Mouse (Mus musculus) layer of hippocampus, adult 2 months (tissue): Measurements from ENCODE around the gene Ccdc120. TPM values are rescaled to one million over a fixed set of nuclear protein-coding genes. Genes with fewer than 3 reads are reported as not detected.

ENCODE experiments used
- DNase-seq, 2 experiments: peaks; one replicate each; pipeline ENCODE4 v3.0.0; 2022; ENCODE audit warnings: low spot score in 2 of 2
- H3K27ac ChIP-seq: fragments of 200-600 bp; 2 replicates; pipeline ENCODE4 v1.8.1; 2022
- H3K4me3 ChIP-seq: fragments of 200-600 bp; 2 replicates; pipeline ENCODE4 v1.8.1; 2022; ENCODE audit warnings: mild to moderate bottlenecking
- CTCF ChIP-seq: fragments of 200-600 bp; conservative IDR thresholded peaks from 2 replicates; pipeline ENCODE4 v1.8.1; 2022; ENCODE audit warnings: antibody characterized with exemption, mild to moderate bottlenecking, moderate library complexity
- total RNA-seq, 2 experiments: library from RNA; stranded (reverse); gene quantifications; 2 replicates each; pipeline ENCODE4 v1.2.3; 2021

Ccdc120 gene
- total RNA-seq, 2 experiments from 2014 or later, result 14.7 to 20.6 TPM

- peak; percentile 77 to 90 for DNase-seq
- peak within 1 kb of the TSS; percentile 78 for H3K27ac ChIP-seq
- peak within 1 kb of the TSS; percentile 69 for H3K4me3 ChIP-seq
- no peak for TF ChIP-seq CTCF
Observed at GRCm38 (mm10) chrX:7696954-7697381, 53.7 kb downstream of the Ccdc120 start, which contains the start of gene Gpkow. Gpkow (plus strand) TSS chrX:7697131.

- peak overlapping the region; percentile 69 for H3K4me3 ChIP-seq
- H3K27ac ChIP-seq, result peak overlapping the region; percentile 72
- DNase-seq, result no peak
- TF ChIP-seq CTCF, result no peak
Observed at GRCm38 (mm10) chrX:7696520-7696919, 54.2 kb downstream of the Ccdc120 start.

- no peak for DNase-seq
Observed at GRCm38 (mm10) chrX:7692862-7693261, 57.8 kb downstream of the Ccdc120 start.

GRCm38 (mm10) chrX:7690486-7690885, 60.2 kb downstream of the Ccdc120 start:
- no peak for TF ChIP-seq CTCF
- DNase-seq, result no peak
- Histone ChIP-seq H3K4me3 (no peak overlapping the region), H3K27ac (no peak overlapping the region)

More at GRCm38 (mm10) chrX:7692862-7693261, 57.8 kb downstream of the Ccdc120 start:
- Histone ChIP-seq H3K27ac (no peak overlapping the region), H3K4me3 (no peak overlapping the region)
- TF ChIP-seq CTCF, result peak; percentile 72

GRCm38 (mm10) chrX:7688321-7688720, 62.4 kb downstream of the Ccdc120 start:
- no peak for DNase-seq
- H3K27ac ChIP-seq, result no peak overlapping the region
- H3K4me3 ChIP-seq, result no peak overlapping the region
- TF ChIP-seq CTCF, result no peak

Other genes with a start within 250 kb of the Ccdc120 start
- gene Foxp3, start 177.3 kb downstream of the Ccdc120 start, total RNA-seq, result under 1 TPM in 1 of 2 experiments, not detected in 1; 0.10 TPM
- 10 to 100 TPM; 16.4 to 16.7 TPM for gene Ppp1r3f, start 176.6 kb downstream of the Ccdc120 start, total RNA-seq
- 10 to 100 TPM; 25.3 to 25.5 TPM for gene Ccdc22, start 145.4 kb downstream of the Ccdc120 start, total RNA-seq
- gene Cacna1f, start 143.8 kb downstream of the Ccdc120 start, total RNA-seq, result under 1 TPM in 1 of 2 experiments, not detected in 1; 0.08 TPM
- 1,000 to 10,000 TPM; 1,738 to 1,877 TPM for gene Syp, start 112.4 kb downstream of the Ccdc120 start, total RNA-seq
- 1 to 10 TPM; 1.0 to 1.1 TPM for gene Prickle3, start 93.6 kb downstream of the Ccdc120 start, total RNA-seq
- gene Plp2, start 79.5 kb downstream of the Ccdc120 start, total RNA-seq, result 1 to 10 TPM; 4.9 to 5.4 TPM
- gene Magix, start 69.7 kb downstream of the Ccdc120 start, total RNA-seq, result under 1 TPM; 0.31 to 0.52 TPM
- 10 to 100 TPM; 32.6 to 40.6 TPM for gene Gpkow, start 53.8 kb downstream of the Ccdc120 start, total RNA-seq
- 10 to 100 TPM; 63.9 to 68.2 TPM for gene Wdr45, start 36.6 kb downstream of the Ccdc120 start, total RNA-seq
- not detected for gene Gm45208, start 28.7 kb downstream of the Ccdc120 start, total RNA-seq
- 100 to 1,000 TPM in 1 of 2 experiments, 10 to 100 TPM in 1; 91.6 to 102 TPM for gene Praf2, start 22.5 kb downstream of the Ccdc120 start, total RNA-seq
- 10 to 100 TPM; 29.0 to 35.1 TPM for gene Tfe3, start 11.7 kb upstream of the Ccdc120 start, total RNA-seq
- 100 to 1,000 TPM; 105 to 108 TPM for gene Gripap1, start 38.9 kb upstream of the Ccdc120 start, total RNA-seq
- 1 to 10 TPM; 9.5 to 9.7 TPM for gene Kcnd1, start 71.4 kb upstream of the Ccdc120 start, total RNA-seq
- gene Otud5, start 90.5 kb upstream of the Ccdc120 start, total RNA-seq, result 10 to 100 TPM; 82.6 to 83.8 TPM
- 10 to 100 TPM; 53.0 to 54.6 TPM for gene Pim2, start 127.4 kb upstream of the Ccdc120 start, total RNA-seq
- gene Slc35a2, start 133.1 kb upstream of the Ccdc120 start, total RNA-seq, result 10 to 100 TPM; 36.0 to 40.5 TPM
- gene Pqbp1, start 148.4 kb upstream of the Ccdc120 start, total RNA-seq, result 10 to 100 TPM; 83.6 to 92.9 TPM
- 10 to 100 TPM; 21.4 to 26.3 TPM for gene Timm17b, start 148.5 kb upstream of the Ccdc120 start, total RNA-seq
- not detected for gene Gm10491, start 156.9 kb upstream of the Ccdc120 start, total RNA-seq
- gene Gm10490, start 158.6 kb upstream of the Ccdc120 start, total RNA-seq, result not detected
- 100 to 1,000 TPM; 376 to 404 TPM for gene Pcsk1n, start 168.9 kb upstream of the Ccdc120 start, total RNA-seq
- not detected for gene Eras, start 177.7 kb upstream of the Ccdc120 start, total RNA-seq
- 10 to 100 TPM; 49.2 to 51.4 TPM for gene Hdac6, start 197.0 kb upstream of the Ccdc120 start, total RNA-seq
- gene Gata1, start 227.2 kb upstream of the Ccdc120 start, total RNA-seq, result not detected